Mouse (Mus musculus) left cerebral cortex, postnatal 14 days (tissue): ENCODE measurements around the gene Gmds. TPM values are rescaled to one million over a fixed set of nuclear protein-coding genes. Genes with fewer than 3 reads are reported as not detected.

ENCODE experiments used
- DNase-seq, 2 experiments: peaks; one replicate each; pipeline ENCODE4 v3.0.0; 2021 to 2022; ENCODE audit warnings: low spot score in 2 of 2, mixed read lengths in 1 of 2
- intact Hi-C: fragments of 180-260 bp; cut with DNase I; formaldehyde crosslinking; loops from one replicate; pipeline ENCODE4 v1.15.1; 2025
- total RNA-seq, 2 experiments: library from RNA; stranded (reverse); gene quantifications; 2 replicates each; pipeline ENCODE4 v1.2.3; 2021

Gmds gene
- total RNA-seq, 2 experiments from 2014 or later = 12.8 to 14.0 TPM

DNA sequence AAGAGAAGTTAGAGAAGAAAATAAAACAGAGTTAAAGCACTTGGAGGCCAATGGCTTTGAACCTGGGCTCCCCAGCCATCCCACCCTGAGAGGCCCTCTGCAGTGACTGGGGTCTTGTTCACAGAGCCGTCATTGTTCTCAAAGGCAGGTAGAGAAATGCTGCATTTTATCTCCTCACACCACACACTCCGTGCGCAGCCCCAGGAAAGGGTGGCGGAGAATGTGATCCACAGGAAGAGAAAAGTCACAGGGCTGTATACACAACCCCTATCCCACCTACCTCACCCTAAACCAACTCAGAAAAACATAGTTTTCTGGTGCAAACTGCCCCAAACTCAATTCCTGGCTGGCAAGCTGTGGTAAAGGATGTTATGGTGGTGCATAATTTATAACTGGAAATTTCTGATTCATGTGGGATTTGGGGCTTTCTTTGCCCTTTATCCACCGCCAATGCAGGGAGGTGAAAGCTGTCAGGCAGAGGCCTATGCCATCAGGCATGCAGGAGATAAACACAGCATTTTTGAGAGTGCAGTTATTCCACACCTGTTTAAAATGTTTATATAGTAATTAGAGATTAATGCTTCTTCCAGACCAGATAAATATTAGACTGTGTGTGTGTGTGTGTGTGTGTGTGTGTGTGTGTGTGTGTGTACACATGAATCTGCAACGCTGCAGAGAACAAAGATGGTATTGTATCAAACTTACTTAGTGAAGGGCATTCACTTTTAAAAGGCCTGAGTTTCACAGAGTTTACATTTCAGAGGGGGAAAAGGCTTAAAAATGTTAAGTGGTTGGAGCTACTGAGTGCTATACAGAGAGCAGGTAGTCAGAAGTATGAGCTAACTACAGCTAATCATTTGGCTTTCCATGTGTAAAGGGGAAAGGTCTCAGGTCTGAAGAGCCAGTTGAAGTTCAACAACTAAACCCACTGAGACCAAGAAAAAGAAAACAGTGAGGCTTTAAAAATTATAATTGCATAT, 290.3 kb downstream of the Gmds start:
- intact Hi-C loops = no loop called here
- DNase-seq = no peak

DNA sequence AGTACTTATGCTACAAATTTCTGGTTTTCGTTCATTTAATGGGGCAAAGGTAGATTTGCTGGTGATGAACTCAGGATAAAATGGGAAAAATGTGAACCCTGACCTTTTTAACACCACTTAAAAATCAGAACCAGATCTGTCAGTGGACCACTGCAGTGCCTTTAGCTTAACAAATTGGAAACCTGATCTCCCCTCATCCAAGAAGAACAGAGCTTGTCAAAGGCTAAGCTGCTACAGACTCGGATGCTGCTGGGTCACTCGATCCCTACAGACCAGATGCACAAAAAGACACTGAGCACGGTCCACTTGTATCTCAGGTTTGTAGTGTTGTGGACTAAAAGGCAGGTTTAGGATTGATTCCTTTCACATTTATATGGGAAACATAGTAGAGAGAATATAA, 291.6 kb downstream of the Gmds start:
- intact Hi-C loops = no loop called here
- no peak for DNase-seq

DNA sequence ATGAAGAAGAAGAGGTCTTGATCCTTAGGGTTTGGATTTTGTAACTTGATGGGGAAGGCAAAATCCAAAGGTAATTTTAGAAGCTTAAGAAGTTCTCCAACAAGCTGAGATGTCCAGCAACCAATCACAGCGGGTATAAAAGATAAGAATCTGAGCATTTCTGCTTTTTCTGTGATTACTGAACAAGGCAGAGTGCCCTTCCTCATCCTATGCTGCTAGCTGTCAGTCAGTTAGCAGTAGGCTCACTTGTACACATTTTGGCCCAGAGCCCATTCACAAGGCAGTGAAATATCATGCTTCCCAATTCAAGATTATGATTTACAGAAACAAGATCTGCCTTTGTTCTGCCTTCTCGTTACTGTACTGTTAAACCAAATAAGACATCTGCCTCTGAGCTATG, 295.8 kb downstream of the Gmds start:
- intact Hi-C loops = no loop called here
- DNase-seq = no peak

DNA sequence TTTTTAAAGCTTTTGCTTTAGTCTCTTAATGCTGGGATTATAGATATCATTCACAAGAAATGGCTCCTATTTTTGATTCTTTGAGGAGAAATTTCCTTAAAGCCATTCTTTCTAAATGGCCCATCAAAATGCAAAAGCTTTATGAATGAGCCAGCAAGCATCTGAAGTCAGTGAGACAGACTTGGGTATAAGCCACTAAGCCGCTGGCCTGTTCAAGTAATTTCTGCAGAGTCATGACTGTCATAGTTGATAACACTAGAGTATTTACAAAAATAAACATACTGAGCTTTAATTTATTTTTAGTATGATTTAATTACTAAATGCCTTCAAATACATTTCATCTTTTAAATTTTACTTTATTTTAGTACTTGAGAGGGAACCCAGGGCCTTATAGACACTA, 297.7 kb downstream of the Gmds start:
- DNase-seq = no peak
- intact Hi-C loops = no loop called here

DNA sequence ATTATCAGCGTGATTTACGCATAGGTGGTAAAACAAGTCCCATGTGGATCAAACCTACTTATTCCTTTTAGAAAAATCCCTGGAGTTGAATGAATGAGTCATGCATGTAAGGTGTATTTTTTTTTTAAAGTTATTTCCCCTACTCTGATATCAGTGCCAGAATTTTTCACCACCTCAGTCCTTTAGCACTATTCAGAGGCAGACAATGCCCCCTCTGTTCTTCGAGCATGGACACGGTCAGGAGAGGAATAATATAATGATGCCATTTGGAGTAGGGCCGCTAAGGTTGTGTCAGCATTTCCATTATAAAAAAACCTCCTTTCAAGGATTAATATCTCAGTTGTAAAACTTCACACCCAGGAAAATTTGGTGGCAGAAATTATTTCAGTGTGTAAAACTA, 301.6 kb downstream of the Gmds start:
- intact Hi-C loops = no loop called here

DNA sequence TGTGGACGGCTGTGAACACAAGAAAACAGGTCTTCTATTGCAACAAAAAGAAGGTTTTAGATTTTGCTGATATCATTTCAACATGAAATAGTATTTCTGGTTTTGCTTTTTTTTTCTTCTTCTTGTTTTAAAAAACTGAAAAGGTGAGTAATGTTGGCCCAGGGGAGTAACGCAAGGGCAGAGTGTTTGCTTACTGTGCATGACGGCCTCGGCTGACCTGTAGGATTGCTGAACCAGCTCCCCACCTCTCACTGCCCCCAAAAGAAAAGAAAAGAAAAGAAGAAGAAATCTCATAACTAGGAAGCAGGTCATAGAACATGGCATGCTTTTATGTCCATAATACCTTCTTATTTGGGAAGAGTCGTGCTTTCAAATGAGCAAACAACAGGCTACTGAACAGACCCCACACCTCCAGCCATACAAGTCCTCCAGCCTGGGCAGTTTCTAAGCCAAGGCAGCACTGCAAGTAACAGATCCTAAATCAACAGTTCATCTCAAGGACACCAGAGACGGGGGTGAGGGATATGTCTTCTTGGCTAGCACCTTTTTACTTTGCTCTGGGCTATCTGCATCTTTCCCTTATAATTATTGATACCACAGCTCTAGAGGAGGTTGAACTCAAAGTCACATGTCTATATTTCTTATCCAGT, 303.6 kb downstream of the Gmds start:
- no peak for DNase-seq
- intact Hi-C loops = no loop called here

More for the DNA sequence above, 301.6 kb downstream of the Gmds start:
- no peak for DNase-seq

DNA sequence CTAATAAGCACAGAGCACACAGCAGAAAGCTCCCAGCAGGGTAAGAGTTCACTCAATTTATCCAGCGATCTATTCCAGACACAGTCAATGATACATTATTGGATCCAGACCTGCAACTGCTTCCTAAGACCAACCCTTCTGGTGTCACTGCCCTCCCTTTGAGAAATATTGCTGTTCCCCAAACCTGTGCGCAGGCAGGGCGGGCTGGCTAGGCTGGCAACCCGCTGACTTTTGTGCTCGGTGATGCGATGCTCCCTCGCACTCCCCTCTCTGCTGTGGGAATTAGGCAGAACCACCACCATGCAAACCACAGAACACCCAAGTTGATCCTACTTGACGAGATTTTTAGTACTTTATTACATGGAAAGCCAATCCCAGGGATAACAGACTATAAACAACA, 304.4 kb downstream of the Gmds start:
- DNase-seq = no peak
- intact Hi-C loops = no loop called here

DNA sequence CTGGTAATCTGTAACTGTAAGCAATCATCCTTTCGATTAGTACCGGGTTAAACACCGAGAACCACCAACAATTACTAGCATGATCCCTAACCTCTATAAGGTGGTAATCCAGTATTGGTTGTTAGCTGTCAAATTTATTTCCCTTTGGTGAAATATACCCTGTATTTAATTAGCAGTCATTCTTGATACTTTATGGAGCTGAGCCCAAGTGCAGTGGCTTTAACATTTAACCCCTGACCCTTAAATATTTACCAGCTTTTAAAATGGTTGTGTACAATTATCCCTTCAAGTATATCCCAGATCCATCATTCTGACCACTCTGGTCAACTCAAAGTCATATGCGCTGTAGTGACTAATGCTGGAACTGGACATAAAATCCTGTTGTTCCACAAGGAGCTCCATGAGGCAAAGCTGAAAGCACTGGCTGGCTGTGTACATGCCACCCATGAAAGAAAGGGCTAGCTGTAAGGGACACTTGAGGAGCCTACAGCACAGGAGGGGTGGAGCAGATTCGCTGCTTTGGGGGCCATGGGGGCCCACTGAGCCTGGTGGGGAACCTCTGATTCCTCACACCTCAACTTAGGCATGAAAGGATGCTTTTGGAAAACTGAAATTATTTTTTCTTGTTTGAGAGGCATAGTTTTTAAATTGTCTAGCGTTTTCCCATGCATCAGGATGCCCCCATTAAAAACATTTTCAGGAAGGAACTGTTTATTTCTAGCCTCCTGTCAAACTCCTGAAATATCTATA, 312.1 kb downstream of the Gmds start:
- DNase-seq = no peak
- intact Hi-C loops = no loop called here

DNA sequence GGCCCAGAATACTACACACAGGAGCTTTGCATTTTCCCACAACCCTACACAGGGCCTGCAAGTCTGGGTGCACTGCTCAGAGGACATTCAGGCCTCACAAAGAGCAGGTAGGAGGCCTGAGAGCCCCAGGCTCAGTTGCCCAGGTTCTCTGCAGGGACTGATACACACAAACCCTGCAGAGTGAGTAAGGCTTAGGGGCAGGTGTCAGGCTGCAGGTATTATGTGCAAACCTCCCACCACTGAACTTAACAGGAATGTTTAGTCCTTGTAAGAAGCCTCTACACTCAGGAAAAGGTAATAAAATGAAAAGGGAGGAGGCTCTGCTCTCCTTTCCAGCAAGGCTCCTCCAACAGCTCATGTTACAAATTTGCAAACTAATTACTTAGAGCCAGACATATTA, 313.7 kb downstream of the Gmds start:
- intact Hi-C loops = no loop called here
- DNase-seq = no peak

DNA sequence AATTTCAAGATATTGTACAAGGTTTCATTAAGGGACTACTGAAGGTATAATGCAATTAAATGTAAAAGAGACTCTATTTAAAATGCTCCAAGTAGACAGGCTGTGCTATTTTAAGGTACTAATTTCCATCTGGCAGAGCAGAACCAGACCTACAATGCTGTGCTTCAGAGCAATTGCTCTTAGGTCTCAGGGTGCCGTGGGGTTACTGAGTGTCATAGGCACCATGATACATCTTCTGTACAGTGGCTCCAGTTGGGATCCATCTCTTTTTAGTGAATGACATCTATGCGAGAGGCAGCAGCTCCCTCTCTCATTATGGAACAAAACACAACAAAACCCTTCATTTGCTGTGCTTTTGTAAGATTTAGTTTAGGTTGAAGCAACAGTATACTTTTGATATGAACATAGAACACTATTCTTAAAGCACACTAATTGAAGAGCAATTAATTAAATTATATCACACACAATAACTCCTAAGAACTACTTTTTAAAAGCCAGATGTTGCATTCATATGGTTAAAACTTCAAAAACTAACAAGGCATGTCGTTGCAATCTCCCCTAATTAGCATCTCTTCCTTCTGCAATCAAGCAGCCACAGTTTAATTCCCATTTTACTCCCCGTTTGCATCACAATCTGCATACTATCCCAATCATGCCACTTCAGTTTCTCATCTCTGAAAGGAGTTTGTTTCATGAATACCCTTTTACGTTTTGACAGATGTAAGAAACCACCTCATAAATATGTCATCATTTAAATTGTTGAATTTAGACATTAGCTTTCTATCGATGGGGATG, 317.9 kb downstream of the Gmds start:
- intact Hi-C loops = no loop called here
- DNase-seq = no peak

DNA sequence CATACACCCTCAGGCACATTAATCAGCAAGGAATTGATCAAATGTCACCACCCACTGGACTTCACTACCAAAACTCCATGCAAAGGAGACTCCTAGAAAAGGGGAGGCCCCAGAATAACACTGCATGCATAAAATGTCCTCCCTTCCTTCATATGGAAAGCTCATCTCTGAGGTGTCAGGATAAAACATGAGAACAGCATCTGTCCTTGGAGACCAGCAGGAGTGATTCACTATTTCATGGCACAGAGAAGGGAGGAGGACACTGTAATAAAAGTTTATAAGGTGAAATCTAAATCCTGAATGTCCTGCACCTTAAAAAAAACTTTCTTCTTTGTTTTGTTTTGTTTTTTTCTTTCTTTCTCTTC, 319.3 kb downstream of the Gmds start:
- intact Hi-C loops = no loop called here
- no peak for DNase-seq

DNA sequence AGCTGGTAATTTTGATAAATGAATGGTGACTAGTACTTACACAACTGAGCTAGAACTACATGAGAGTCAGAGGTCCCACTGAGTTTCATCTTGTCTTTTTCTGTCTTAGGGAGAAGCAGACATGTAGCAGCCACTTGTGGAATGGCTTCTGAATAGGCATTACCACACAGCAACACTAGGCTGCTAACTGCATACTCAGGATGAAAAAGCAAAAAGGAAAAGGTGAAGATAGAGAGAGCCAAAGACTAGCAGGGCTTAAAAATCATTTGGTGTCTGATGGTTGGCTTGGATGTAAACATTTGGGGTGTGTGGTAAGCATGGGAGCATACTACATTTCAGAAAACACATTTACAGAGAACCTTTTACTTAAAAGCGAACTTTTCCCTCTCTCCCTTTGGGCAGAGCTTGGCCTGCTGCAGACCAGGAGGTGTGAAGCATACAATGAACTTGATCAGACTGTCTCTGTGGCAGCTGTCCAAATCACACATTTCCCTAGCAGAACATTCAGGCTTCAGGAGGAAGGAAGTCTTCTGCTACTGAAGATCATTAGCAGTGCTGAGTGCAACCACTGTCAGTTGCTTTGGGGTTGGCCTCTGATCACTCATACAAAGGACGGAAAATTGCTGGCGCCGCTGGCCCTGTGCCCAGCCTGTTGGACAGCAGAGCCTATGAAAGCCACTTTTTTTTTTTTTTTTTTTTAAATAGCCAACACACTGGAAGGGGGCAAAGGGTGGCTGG, 319.9 kb downstream of the Gmds start:
- peak; percentile 23 to 31 for DNase-seq
- intact Hi-C loops = no loop called here

DNA sequence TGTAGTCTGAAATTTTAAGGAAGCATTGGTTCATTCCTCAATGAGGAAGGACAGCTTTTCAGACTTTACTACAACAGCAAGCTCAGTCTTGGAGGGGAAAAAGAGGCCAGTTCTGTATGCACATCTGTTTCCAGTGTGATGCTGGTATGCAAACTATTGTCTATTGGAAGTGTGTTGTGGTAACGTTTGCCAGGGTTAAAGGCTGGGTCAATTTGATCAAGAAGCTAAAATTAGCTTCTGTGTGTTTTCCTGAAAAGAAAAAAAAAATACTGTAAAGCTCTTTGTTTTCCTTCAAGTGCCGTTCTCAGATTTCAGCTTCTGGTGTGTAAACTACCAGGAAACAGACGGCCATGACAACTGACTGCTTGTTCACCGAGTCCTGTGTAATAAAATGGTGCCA, 329.7 kb downstream of the Gmds start:
- no peak for DNase-seq

DNA sequence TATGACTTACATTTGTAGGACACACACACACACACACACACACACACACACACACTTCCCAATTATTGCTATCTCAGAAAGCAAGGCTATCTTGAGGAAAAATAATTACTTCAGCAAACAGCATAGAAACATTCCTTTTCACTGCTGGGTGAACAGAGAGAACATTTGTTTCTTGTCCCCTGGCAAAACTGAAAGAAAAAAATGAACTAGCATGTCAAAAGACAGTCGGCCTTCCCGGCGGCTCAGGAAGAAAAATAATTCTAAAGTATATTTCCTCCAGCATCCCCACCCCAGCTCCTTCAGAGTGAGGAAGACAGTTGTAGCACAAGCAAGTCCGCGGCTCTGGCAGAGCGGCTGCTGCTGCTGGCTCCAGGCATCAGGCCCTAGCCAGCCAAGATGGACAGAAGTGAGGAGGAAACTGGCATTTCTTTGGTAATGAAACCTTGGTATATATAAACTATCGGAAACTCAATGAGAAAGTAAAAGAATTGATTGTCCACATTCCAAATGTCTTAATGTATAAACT, 330.4 kb downstream of the Gmds start:
- no peak for DNase-seq
- intact Hi-C loops = no loop called here

More for the DNA sequence above, 329.7 kb downstream of the Gmds start:
- intact Hi-C loops = no loop called here

DNA sequence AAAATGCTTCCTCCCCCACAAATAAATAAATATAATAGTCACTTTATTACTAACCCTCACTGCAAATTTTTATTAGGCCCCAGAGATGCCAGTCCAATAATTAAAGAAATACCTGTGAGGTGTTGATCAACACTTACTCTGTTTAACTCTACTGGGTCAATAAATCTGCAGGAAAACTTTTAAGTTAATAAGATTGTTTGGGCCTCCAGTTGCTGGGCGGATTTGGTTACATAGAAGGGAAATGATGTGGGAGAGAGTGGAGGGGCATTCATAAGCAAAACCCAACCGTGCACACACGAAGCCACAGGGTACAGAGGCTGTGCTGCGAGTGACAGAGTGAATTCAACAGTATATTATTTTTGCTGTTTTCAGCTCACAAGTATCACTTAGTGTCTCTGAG, 345.1 kb downstream of the Gmds start:
- no peak for DNase-seq
- intact Hi-C loops = no loop called here

DNA sequence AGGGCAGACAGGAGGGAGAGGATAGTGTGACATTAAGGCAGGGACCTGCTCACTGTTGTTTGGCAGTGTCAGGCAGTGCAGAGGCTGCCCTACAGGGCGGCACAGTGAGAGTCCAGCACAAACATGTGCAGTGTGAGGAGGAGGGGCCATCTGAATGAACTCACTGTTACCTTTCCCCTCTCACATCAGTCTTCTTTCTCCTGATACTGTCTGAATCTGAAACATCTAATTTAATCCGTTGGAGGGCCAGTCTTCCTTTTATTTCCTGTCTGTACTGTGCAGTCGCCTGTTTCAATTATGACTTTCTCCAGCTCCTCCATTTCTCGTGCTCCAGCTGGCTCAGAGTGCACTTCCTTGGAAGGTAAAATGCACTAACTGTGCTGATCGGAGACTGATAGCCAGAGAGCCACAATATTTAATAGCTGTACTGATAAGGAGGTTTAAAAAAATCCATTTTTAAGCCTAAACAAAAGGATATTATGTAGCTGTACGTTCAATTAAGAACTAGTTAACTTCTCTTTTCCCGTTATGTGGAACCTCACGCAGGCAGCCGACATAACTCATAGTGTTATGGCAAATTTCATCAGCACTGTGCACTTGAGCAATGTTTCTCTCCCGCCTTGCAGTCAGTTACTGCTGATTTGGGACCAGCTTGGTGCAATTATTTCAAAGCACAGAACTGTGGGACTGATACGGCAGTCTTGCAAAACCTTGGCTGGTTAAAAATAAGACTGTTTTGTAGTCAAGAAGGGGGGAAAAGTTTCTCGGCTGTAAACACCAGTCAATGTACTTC, 345.9 kb downstream of the Gmds start:
- DNase-seq = no peak
- intact Hi-C loops = no loop called here

DNA sequence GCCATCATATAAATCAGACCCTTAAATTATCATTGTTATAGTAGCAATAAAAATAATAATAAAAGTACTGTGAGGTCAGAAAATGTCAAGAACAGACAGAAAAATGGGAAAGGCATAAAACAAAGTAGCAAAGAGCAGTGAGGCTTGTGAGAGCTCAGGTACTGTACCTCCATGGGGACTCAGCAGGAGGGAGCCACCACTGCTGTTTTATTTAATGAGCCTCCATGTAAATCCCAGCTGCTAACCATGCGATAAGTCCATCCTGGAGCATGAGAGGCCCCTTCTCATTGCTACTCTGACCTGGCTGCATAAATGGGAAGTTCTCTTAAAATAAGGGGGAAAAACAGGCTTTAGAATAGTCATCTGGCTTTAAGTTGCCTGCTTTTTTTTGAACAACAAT, 357.3 kb downstream of the Gmds start:
- intact Hi-C loops = no loop called here
- DNase-seq = no peak

DNA sequence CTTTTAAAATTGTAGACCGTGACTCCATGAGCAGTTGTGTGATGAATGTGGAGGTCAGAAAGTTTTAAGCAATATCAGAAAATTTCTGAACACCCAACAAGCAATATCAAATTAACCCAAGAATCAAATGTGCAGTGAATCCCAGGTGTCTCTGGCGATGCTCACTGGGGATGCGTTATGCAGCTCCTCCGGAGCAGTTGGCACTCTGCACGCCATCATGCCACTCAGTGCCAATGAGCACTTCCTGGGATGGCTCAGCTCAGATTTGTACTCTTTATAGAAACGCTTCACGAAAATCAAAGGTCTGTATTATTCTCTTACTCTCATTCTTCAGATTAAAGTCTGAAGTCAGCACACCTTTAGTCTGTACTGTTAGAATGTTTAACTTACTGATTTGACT, 360.4 kb downstream of the Gmds start:
- intact Hi-C loops = no loop called here
- no peak for DNase-seq
